Mouse (Mus musculus) layer of hippocampus, adult 18-20 months (tissue): ENCODE data around the gene Asf1b. TPM values are rescaled to one million over a fixed set of nuclear protein-coding genes. Genes with fewer than 3 reads are reported as not detected.

Experiments used
- DNase-seq, 2 experiments: peaks; one replicate each; pipeline ENCODE4 v3.0.0; 2022; ENCODE audit warnings: low spot score in 2 of 2
- microRNA-seq, 2 experiments: library from miRNA; unstranded; fragments of <30 nt; microRNA quantifications; one replicate each; pipeline ENCODE4 v1.2.0; 2021
- total RNA-seq, 2 experiments: library from RNA; stranded (reverse); gene quantifications; 2 replicates each; pipeline ENCODE4 v1.2.3; 2021

Asf1b gene
- total RNA-seq, 2 experiments from 2014 or later, result 0.36 to 0.47 TPM

DNA sequence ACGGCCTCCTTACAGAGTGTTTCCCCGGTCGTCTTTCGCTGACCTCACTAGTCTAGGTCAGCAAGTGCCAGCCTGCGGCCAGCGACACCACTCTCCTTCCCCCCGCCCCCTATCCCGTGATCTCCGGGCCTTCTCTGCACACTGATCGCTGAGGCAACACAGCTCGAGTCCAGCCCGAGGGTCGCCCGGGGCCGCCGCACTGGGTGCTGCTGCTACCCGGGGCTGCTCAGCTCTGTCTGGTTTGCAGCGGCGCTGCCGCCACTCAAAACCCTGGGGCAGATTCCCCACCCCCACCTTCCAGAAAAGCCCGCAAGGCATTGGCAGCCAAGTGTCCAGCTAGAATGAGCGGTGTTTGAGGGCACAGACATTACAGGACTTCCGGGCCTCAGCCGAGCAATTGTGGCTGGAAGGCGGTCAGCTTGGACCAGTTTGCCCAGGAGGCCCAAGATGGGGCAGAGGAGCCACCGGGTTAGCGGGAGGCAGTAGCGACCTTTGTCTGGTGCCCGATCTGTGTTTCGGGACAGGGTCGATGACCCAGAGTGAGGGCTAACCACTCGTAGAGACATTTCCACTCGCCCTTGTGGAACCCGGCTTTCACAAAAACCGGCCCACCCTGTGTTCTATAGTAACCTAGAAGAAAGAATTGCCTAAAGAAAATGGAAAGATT is 57.3 kb downstream of the Asf1b start:
- DNase-seq, result no peak

DNA sequence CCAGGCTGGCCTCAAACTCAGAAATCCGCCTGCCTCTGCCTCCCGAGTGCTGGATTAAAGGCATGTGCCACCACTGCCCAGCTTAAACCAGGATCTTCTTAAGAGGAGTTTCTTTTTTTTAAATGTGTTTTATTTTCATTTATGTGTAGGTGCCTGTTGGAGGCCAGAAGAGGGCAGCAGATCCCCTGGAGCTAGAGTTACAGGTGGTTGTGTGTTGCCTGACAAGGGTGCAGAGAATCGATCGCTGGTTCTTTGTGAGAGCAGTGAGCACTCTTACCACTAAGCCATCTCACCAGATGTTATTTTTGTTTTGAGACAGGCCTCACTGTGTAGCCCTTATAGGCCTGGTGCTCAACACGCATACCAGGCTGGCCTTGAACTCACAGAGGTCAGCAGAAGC is 60.5 kb downstream of the Asf1b start:
- DNase-seq, result no peak

DNA sequence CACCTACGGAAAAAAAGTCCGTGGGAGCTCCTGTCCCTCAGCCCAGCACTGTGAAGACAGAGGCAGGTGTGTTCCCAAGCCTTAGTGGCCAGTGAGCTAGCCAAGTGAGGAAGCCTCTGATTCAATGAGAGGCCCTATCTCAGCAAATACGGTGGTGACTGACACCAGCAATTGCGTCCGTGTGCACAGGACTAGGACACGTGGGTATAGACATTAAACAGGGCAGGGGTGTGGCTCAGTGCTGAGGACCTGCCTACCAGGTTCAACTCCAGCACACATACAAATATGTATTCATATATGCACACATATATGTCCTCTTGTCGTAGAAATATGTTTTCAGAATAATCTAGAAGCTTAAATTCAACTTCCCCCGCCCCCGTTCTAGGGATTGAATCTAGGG is 64.4 kb downstream of the Asf1b start:
- DNase-seq, result no peak

Small RNAs within 50 kb of the gene (microRNA-seq; reads per million reads assigned to microRNA genes)
- gene Gm44330 (0 to 0.25 reads per million in 2 experiments), gene Gm44450 (0 reads per million in 2 experiments), gene Mir1199 (0.98 to 0.99 reads per million in 2 experiments), gene Mir8111 (5.4 to 11.7 reads per million in 2 experiments)

Other genes starting within 250 kb of the Asf1b start
- 10 to 100 TPM; 14.9 to 16.8 TPM for gene Ddx39, start 240.3 kb upstream of the Asf1b start, total RNA-seq
- 10 to 100 TPM in 1 of 2 experiments, 1 to 10 TPM in 1; 8.8 to 10.5 TPM for gene Adgre5, start 214.2 kb upstream of the Asf1b start, total RNA-seq
- gene Adgrl1, start 55.4 kb upstream of the Asf1b start, total RNA-seq, result 100 to 1,000 TPM; 306 to 309 TPM
- gene Gm10644, start 302 bp upstream of the Asf1b start, total RNA-seq, result under 1 TPM; 0.68 to 0.72 TPM
- 100 to 1,000 TPM; 274 to 277 TPM for gene Prkaca, start 17.5 kb downstream of the Asf1b start, total RNA-seq
- 10 to 100 TPM; 42.1 to 44.4 TPM for gene Samd1, start 42.2 kb downstream of the Asf1b start, total RNA-seq
- under 1 TPM; 0.50 to 0.61 TPM for gene 1700067K01Rik, start 46.0 kb downstream of the Asf1b start, total RNA-seq
- gene 2210011C24Rik, start 56.7 kb downstream of the Asf1b start, total RNA-seq, result 1 to 10 TPM in 1 of 2 experiments, under 1 TPM in 1; 0.63 to 2.0 TPM
- gene Palm3, start 66.0 kb downstream of the Asf1b start, total RNA-seq, result 1 to 10 TPM; 3.5 to 4.1 TPM
- gene Il27ra, start 87.1 kb downstream of the Asf1b start, total RNA-seq, result 1 to 10 TPM; 1.6 to 1.9 TPM
- gene Rln3, start 89.5 kb downstream of the Asf1b start, total RNA-seq, result not detected
- gene Gm10643, start 109.6 kb downstream of the Asf1b start, total RNA-seq, result 1 to 10 TPM; 4.9 to 5.6 TPM
- gene Rfx1, start 111.3 kb downstream of the Asf1b start, total RNA-seq, result 10 to 100 TPM; 27.3 to 28.1 TPM
- 10 to 100 TPM; 16.9 to 17.6 TPM for gene Dcaf15, start 149.3 kb downstream of the Asf1b start, total RNA-seq
- gene Podnl1, start 170.5 kb downstream of the Asf1b start, total RNA-seq, result not detected
- gene Cc2d1a, start 192.4 kb downstream of the Asf1b start, total RNA-seq, result 10 to 100 TPM; 57.4 to 61.0 TPM
- gene 4930432K21Rik, start 192.5 kb downstream of the Asf1b start, total RNA-seq, result 1 to 10 TPM; 3.1 to 3.2 TPM
- gene Nanos3, start 229.7 kb downstream of the Asf1b start, total RNA-seq, result 1 to 10 TPM; 2.3 to 2.7 TPM